Mouse (Mus musculus) liver, embryonic 14.5 days (tissue): Measurements from ENCODE around the gene Ube2h.

Experiments used
- CTCF ChIP-seq: IDR thresholded peaks from 2 replicates; pipeline ENCODE4 v1.5.1; 2016; ENCODE audit warnings: antibody characterized with exemption, low read depth, control low read depth
- EP300 ChIP-seq: IDR thresholded peaks from 2 replicates; pipeline ENCODE4 v1.6.1; 2016; ENCODE audit warnings: antibody characterized with exemption, low read depth

DNA sequence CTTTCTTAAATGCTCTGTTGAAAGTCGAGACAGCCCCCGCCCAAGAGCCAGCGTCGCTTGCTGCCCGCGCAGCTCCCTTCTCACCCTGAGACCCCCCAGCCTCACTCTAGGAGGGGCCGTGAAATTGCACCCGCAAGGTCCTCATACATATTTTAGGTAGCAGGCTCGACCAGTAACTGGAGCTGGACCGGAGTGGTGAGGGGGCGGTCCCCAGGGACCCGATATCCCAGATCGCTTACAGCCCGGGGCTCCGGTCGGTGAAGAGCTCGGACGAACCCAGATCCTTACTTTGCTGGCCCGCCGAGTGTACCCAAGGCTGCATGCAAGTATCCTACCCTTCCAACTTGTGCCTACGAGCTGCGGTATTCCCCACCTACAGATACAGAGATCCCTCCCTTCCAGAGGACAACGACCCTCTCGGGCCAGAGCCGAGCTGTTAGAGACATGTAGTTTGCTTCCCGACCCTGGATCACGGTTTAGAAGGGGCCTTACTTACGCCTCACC lies 128.4 kb downstream of the Ube2h start:
- TF ChIP-seq CTCF (no peak), EP300 (no peak)
